Mouse (Mus musculus) cerebellum, adult 11-12 months (tissue): ENCODE data around the gene Ifit1bl2.
"Not testable (repeated sequence)": the region's sequence is repeated elsewhere in the genome, so short reads cannot be mapped to it uniquely, and the experiment has no call there.

Source experiments
- DNase-seq: peaks from one replicate; pipeline ENCODE4 v3.0.0; 2022

Ifit1bl2 gene

GRCm38 (mm10) chr19:34607237-34608051 lies 33.1 kb downstream of the Ifit1bl2 start, which contains the start of gene Ifit3b:
Ifit3b (plus strand) TSS chr19:34607970.
- not testable (repeated sequence) for DNase-seq

- no peak for DNase-seq
These were observed 35.1 kb downstream of the Ifit1bl2 start for GRCm38 (mm10) chr19:34605472-34605871.

- not testable (repeated sequence) for DNase-seq
These were observed 38.7 kb downstream of the Ifit1bl2 start, which contains the start of gene Ifit1bl1 for GRCm38 (mm10) chr19:34601888-34602287. Ifit1bl1 (minus strand) TSS chr19:34601956.

- DNase-seq: not testable (repeated sequence)
These were observed 41.3 kb downstream of the Ifit1bl2 start for GRCm38 (mm10) chr19:34599250-34599649.

- peak; percentile 7 for DNase-seq
These were observed 42.2 kb downstream of the Ifit1bl2 start for GRCm38 (mm10) chr19:34598341-34598740.

- DNase-seq: no peak
These were observed 43.7 kb downstream of the Ifit1bl2 start for GRCm38 (mm10) chr19:34596811-34597210.

GRCm38 (mm10) chr19:34594523-34594922 lies 46.0 kb downstream of the Ifit1bl2 start:
- DNase-seq: not testable (repeated sequence)

- no peak for DNase-seq
These were observed 47.1 kb downstream of the Ifit1bl2 start for GRCm38 (mm10) chr19:34593456-34593855.

GRCm38 (mm10) chr19:34588959-34589358 lies 51.6 kb downstream of the Ifit1bl2 start:
- no peak for DNase-seq

GRCm38 (mm10) chr19:34587898-34588692 lies 52.4 kb downstream of the Ifit1bl2 start:
- not testable (repeated sequence) for DNase-seq

GRCm38 (mm10) chr19:34585740-34586458 lies 54.6 kb downstream of the Ifit1bl2 start:
- DNase-seq: not testable (repeated sequence)

- DNase-seq: not testable (repeated sequence)
These were observed 57.3 kb downstream of the Ifit1bl2 start, which contains the start of gene Ifit3 for GRCm38 (mm10) chr19:34583126-34583766. Ifit3 (plus strand) TSS chr19:34583531.

- not testable (repeated sequence) for DNase-seq
These were observed 57.8 kb downstream of the Ifit1bl2 start for GRCm38 (mm10) chr19:34582696-34583095.

GRCm38 (mm10) chr19:34577121-34577520 lies 63.4 kb downstream of the Ifit1bl2 start:
- DNase-seq: no peak

GRCm38 (mm10) chr19:34573650-34574049 lies 66.9 kb downstream of the Ifit1bl2 start:
- DNase-seq: no peak

- DNase-seq: no peak
These were observed 69.5 kb downstream of the Ifit1bl2 start for GRCm38 (mm10) chr19:34571080-34571479.

GRCm38 (mm10) chr19:34569896-34570476 lies 70.6 kb downstream of the Ifit1bl2 start:
- DNase-seq: no peak

- DNase-seq: no peak
These were observed 71.3 kb downstream of the Ifit1bl2 start for GRCm38 (mm10) chr19:34568988-34569895.
